Mouse (Mus musculus) adrenal gland, postnatal 36 days (tissue): ENCODE data around the gene Ecpas. TPM values are rescaled to one million over a fixed set of nuclear protein-coding genes. Genes with fewer than 3 reads are reported as not detected.

Experiments used
- total RNA-seq, 2 experiments: library from RNA; stranded (reverse); gene quantifications; 2 replicates each; pipeline ENCODE4 v1.2.3; 2021

Gene Ecpas
- total RNA-seq, 2 experiments from 2014 or later = 153 to 179 TPM

Other genes starting within 250 kb of the Ecpas start
- gene Olfr267, start 125.0 kb downstream of the Ecpas start, total RNA-seq = under 1 TPM; 0.26 to 0.56 TPM
- gene Zkscan16, start 30.9 kb upstream of the Ecpas start, total RNA-seq = 1 to 10 TPM; 1.7 to 2.8 TPM
- gene Ptgr1, start 74.4 kb upstream of the Ecpas start, total RNA-seq = 10 to 100 TPM; 19.2 to 30.0 TPM
- gene Dnajc25, start 82.3 kb upstream of the Ecpas start, total RNA-seq = 10 to 100 TPM; 14.0 to 18.3 TPM
- gene Gm20503, start 90.5 kb upstream of the Ecpas start, total RNA-seq = 1 to 10 TPM; 3.0 to 6.2 TPM
- gene Gng10, start 122.3 kb upstream of the Ecpas start, total RNA-seq = 10 to 100 TPM; 32.9 to 33.2 TPM
- gene AI481877, start 226.2 kb upstream of the Ecpas start, total RNA-seq = not detected